Mouse (Mus musculus): ENCODE data around the gene Mybph.

Mybph gene

GRCm38 (mm10) chr1:134211631-134212030 lies 18.4 kb downstream of the Mybph start:
- no peak for ATAC-seq (ENCODE audit: low TSS enrichment)

GRCm38 (mm10) chr1:134212351-134212750 lies 19.1 kb downstream of the Mybph start:
- ATAC-seq (ENCODE audit: low TSS enrichment): no peak

GRCm38 (mm10) chr1:134213405-134213804 lies 20.2 kb downstream of the Mybph start:
- no peak for ATAC-seq (ENCODE audit: low TSS enrichment)

DNA sequence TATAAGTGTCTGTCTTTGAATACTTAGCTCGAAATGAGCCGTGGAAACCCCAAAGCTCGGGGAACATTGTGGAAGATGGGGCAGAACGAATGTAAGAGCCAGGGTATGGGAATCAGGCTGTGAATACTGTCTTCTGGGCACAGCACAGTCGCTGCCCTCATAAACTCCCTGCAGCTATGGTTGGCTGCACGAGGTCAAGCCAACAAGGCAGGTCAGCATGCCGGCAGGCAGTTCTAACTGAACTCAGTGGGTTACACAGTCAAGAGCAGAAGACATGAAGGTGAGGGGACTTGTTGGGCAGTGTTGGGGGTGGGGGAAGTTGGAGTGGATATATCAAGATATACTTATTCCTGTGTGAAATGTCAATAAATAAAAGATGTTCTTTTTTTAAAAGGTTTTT lies 21.8 kb downstream of the Mybph start:
- ATAC-seq (ENCODE audit: low TSS enrichment): no peak

GRCm38 (mm10) chr1:134215751-134216628 lies 22.7 kb downstream of the Mybph start:
- ATAC-seq (ENCODE audit: low TSS enrichment): no peak

GRCm38 (mm10) chr1:134216629-134216971 lies 23.4 kb downstream of the Mybph start:
- ATAC-seq (ENCODE audit: low TSS enrichment): no peak

- ATAC-seq (ENCODE audit: low TSS enrichment): no peak
Observed at GRCm38 (mm10) chr1:134217028-134217481, 23.8 kb downstream of the Mybph start.

- ATAC-seq (ENCODE audit: low TSS enrichment): peak; percentile 55
Observed at GRCm38 (mm10) chr1:134217942-134218341, 24.7 kb downstream of the Mybph start.

GRCm38 (mm10) chr1:134219608-134220007 lies 26.4 kb downstream of the Mybph start:
- no peak for ATAC-seq (ENCODE audit: low TSS enrichment)

DNA sequence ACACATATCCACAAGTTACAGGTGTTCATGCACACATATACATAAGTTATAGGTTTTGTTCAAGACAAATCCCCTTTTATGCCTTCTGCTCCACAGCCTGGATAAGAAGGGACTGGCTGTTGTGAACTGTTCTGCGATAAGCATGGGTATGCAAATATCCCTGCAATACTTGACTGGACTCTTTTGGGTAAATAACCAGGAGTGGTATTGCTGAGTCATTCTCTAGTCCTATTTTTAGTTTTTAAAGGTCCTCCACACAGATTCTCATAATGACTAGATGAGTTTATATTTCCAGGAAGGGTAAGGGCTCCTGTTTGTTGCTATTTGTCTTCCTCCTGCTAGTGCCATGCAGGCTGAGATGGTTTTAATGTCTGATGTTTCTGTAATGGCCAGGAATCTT lies 27.9 kb downstream of the Mybph start:
- ATAC-seq (ENCODE audit: low TSS enrichment): no peak

DNA sequence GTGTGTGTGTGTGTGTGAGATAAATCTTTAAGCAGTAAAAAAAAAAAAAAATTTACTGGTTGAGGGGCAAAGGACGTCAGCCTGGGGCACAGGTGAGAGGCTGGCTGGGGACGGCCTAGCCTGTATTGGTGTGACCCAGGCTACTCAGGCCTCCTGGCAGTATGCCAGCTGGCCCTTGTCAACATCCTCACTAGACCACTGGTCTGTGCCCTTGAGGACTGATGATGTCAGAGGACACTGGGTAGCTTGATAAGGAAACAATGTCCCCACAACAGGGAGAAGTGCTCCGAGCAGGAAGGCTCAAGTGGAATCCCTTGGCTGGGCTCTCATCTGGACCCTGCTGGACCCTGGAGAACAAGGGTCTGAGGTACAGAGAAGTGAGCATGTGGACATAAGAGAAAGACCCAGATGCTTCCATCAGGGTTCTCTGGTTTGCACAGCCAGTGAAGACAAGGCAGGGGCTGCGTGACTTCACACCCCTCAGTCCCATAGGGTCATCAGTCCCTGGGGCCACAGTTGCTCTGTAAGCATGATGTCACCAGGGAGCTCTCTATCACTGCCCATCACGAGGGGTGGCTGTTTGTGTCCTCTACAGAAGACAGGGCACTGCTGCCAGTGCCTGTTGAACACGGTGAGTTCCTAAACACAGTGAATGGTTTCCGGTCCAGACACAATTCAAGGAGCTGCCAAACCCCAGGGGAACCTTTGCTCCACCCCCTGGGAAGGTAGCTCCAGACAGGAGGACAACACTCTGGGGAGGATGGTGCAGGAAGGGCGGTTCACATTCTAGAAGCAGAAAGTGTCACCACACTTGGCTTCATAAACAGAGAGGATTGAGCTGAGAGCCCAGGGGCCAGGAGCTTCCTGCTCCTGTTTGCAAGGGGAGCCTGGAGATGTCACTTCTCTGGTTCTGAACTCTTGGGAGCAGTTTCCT lies 29.1 kb downstream of the Mybph start:
- ATAC-seq (ENCODE audit: low TSS enrichment): no peak

DNA sequence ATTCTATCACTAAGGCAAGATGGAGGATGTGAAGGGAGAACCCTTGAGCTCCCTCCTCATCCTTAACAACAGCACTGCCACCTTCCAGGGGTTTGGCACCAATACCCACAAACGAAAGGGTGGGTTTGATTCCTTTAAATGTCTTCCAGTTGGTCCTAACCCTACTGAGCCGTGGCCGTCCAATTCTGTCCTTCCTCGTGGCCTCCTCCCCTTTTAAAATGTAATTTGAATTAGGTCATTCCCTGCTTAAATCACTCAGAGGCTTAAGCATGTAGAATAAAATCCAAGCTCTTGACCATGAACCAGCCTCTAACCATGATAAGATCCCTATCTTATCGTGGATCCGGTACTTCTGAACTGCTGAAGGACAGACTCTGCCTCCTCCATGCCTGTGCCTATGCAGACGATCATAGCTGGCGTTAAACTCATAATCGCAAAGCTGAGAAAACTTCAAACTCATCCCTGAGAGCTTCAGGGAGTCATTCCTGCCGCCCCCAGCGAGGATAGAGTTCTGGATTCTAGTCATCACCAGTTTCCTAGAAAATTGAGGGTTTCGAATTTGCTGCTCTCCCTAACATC lies 31.5 kb downstream of the Mybph start:
- no peak for ATAC-seq (ENCODE audit: low TSS enrichment)

- no peak for ATAC-seq (ENCODE audit: low TSS enrichment)
Observed at GRCm38 (mm10) chr1:134225375-134225774, 32.1 kb downstream of the Mybph start.

GRCm38 (mm10) chr1:134226739-134227138 lies 33.5 kb downstream of the Mybph start:
- ATAC-seq (ENCODE audit: low TSS enrichment): no peak

GRCm38 (mm10) chr1:134229806-134230575 lies 36.7 kb downstream of the Mybph start:
- ATAC-seq (ENCODE audit: low TSS enrichment): no peak

- no peak for ATAC-seq (ENCODE audit: low TSS enrichment)
Observed at GRCm38 (mm10) chr1:134230638-134231228, 37.5 kb downstream of the Mybph start.

DNA sequence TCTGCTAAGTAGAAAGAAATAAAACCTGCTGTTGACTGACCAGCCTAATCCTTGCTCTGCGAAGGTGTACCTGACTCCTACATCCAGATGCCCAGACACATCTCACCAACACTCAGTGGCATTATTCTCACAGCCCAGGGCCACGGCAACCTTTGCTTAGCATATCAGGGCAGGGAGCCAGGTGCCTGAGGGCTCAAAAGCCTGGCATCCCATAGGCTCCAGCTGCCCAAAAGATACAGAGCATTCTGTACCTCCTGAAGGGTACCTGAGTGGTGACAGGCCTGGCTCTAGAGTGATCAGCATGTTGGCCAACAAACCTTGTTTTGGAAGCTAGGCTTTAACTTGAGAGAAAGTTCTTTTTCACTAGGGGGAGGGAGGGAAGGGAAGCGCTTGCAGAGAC lies 38.0 kb downstream of the Mybph start:
- no peak for ATAC-seq (ENCODE audit: low TSS enrichment)

DNA sequence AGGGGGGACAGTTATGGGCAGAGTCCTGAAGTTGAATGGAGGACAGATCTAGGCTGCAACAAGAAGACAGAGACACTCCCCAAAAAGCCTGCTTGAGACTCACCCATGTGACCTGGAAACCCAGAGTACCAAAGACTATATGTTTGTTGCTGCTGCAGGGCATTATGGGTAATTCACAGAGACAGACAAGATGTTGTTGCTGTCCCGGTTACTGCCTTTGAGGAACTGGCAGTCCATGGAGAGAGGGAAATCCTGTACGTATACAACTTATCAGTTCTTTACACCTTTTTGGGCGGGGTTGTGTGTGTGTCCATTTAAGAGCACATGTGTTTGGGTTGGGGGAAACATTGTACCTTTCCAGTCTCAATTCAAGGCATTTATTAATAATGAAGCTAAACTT lies 38.4 kb downstream of the Mybph start:
- no peak for ATAC-seq (ENCODE audit: low TSS enrichment)

- no peak for ATAC-seq (ENCODE audit: low TSS enrichment)
Observed at GRCm38 (mm10) chr1:134232326-134232725, 39.1 kb downstream of the Mybph start.

DNA sequence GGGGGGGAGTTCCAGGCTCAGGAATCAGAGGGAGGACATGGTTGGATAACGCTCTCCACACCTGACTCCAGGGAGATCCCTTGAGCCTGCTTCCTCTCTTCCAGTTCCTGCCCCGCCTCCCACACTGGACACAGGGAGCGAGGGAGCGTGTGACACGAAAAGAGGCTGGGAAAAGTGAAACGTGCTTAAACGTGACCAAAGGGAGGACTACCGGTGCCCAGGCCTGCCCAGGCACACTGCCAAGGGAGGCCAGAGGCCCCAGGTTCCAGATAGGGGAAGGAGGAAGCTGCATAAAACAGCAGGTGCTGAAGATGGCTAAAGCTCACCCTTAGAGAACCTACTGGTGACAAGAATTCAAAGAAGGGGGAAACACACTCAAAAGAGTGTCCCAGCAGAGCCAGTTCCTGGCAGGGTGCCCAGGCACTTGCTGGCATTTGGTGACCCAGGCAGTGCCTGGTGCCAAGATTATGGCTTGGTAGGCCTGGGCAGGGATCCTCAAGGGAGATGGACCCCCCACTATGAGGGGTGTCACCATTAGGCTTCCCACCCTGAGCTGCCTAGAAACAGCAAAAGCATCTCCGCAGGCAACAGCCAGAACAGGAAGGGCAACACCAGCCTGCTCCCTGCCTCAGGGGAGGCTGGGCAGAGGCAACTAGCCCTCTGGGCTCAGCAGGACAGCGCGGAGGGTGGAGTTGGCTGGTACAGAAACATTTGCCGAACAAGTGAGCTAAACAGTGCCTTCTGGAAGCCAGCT lies 39.7 kb downstream of the Mybph start:
- ATAC-seq (ENCODE audit: low TSS enrichment): peak; percentile 8; the same call in 1 of the 2 replicates

Measured in frontal cortex, adult (tissue).